Mouse (Mus musculus) heart, postnatal 0 days (tissue): ENCODE measurements around the gene Myof. TPM values are rescaled to one million over a fixed set of nuclear protein-coding genes. Genes with fewer than 3 reads are reported as not detected.

Experiments used
- ATAC-seq: fragments of 200-750 bp; cut with Nextera tagmentation; 2 replicates; pipeline ENCODE4 v1.8.0; 2017; ENCODE audit warnings: low read depth, moderate number of reproducible peaks, moderate library complexity; ENCODE audit not compliant: insufficient read depth
- DNase-seq: peaks from one replicate; pipeline ENCODE4 v3.0.0-alpha.2; 2016; ENCODE audit warnings: low spot score
- H3K27ac ChIP-seq: fragments of 300-500 bp; sonication (generic); 2 replicates; pipeline ENCODE4 v1.5.1; 2014; ENCODE audit warnings: low read depth, mild to moderate bottlenecking
- H3K27me3 ChIP-seq: fragments of 300-500 bp; sonication (generic); 2 replicates; pipeline ENCODE4 v1.6.1; 2014; ENCODE audit warnings: low read length, mixed read lengths; ENCODE audit not compliant: control insufficient read depth, insufficient read depth
- H3K36me3 ChIP-seq: fragments of 300-500 bp; sonication (generic); replicated peaks from 2 replicates; pipeline ENCODE4 v1.6.1; 2014; ENCODE audit warnings: low read length, mixed read lengths; ENCODE audit not compliant: control insufficient read depth, insufficient read depth
- H3K4me1 ChIP-seq: fragments of 300-500 bp; sonication (generic); 2 replicates; pipeline ENCODE4 v1.6.1; 2014; ENCODE audit warnings: antibody characterized with exemption; ENCODE audit not compliant: control insufficient read depth, insufficient read depth
- H3K4me2 ChIP-seq: fragments of 300-500 bp; sonication (generic); 2 replicates; pipeline ENCODE4 v1.6.1; 2014; ENCODE audit warnings: low read depth, mild to moderate bottlenecking, low read length, moderate library complexity
- H3K4me3 ChIP-seq: fragments of 300-500 bp; sonication (generic); 2 replicates; pipeline ENCODE4 v1.5.1; 2014; ENCODE audit warnings: low read depth, low read length
- H3K9ac ChIP-seq: fragments of 300-500 bp; sonication (generic); replicated peaks from 2 replicates; pipeline ENCODE4 v1.6.1; 2014; ENCODE audit warnings: low read depth, low read length, mixed read lengths
- H3K9me3 ChIP-seq: fragments of 300-500 bp; sonication (generic); replicated peaks from 2 replicates; pipeline ENCODE4 v1.6.1; 2016; ENCODE audit warnings: low read length; ENCODE audit not compliant: control insufficient read depth
- CTCF ChIP-seq: IDR thresholded peaks from 2 replicates; pipeline ENCODE4 v1.5.1; 2016; ENCODE audit warnings: antibody characterized with exemption, control low read depth, low read depth
- EP300 ChIP-seq: IDR thresholded peaks from 2 replicates; pipeline ENCODE4 v1.6.1; 2016; ENCODE audit warnings: antibody characterized with exemption, low read depth
- WGBS: fragments of 180-500 bp; shearing (Covaris S2); extraction: QIAGEN DNeasy Blood & Tissue Kit; methylation state at CpG from one replicate; pipeline ENCODE4 v1.1.7; 2014; 5-methylcytosine and 5-hydroxymethylcytosine counted together
- polyA plus RNA-seq: library from polyadenylated mRNA; unstranded; fragments of >200 nt; fragmentation: Nextera tagmentation; extraction: Ambion mirVana; gene quantifications from 2 replicates; pipeline ENCODE4 v1.2.1, GENCODE M21; 2015
- total RNA-seq: library from RNA; depleted of rRNA; stranded (reverse); fragments of >200 nt; gene quantifications from 2 replicates; pipeline ENCODE4 v1.2.3, GENCODE M21; 2014; ENCODE audit warnings: low replicate concordance

Myof gene
- total and polyA plus RNA-seq, 2 experiments from 2014 or later: 2.8 to 9.5 TPM

DNA sequence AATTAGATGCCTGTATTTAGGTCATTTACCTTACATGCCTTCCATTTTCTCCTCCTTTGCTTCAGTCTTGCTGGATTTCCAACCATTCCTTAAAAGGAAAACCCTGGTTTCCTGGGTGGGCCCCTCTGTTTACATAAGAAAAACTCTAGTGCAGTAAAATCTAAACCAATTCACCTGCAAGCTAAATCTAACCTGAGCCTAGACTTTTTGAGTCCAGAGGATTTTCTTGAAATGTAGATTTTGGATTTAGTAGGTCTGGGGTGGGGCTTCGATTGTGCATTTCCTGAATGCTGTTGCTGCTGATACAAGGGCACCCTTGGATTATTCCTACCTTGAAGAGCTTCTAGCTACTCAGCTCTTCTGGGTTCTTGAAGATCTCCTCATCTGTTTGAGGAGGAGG lies 20.7 kb upstream of the Myof start:
- ATAC-seq: no peak
- H3K27me3 ChIP-seq: no peaks in the 10 kb centered on the region
- H3K27ac ChIP-seq: no peak overlapping the region
- TF ChIP-seq EP300 (no peak), CTCF (no peak)
- WGBS: 96% methylated on average over 1 of the region's 1 CpGs
- H3K4me2 ChIP-seq: no peak overlapping the region
- no peaks in the 10 kb centered on the region for H3K4me1 ChIP-seq
- H3K36me3 ChIP-seq: peaks cover 59% of the 10 kb centered on the region
- H3K9me3 ChIP-seq: no peaks in the 10 kb centered on the region
- no peak overlapping the region for H3K4me3 ChIP-seq
- no peak overlapping the region for H3K9ac ChIP-seq
- DNase-seq: no peak

DNA sequence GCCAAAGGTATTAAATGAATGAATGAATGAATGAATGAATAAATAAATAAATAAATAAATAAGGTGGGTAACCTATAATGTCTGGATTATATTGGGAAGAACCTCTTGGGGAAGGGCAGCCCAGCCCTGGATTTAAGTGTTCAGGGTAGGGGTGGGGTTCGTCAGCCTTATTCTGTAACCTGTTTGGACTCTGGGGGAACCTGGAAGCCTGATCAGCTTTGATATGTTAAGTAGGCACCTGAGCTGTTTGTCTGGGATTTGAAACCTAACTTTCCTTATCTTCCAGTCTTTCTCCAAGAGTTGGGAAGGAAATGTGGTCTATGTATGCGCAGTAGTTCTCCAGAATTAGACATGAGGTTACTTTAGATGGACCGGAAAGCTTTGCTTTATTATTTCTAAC lies 19.8 kb upstream of the Myof start:
- no peak overlapping the region for H3K27ac ChIP-seq
- no peaks in the 10 kb centered on the region for H3K27me3 ChIP-seq
- DNase-seq: no peak
- no peak for ATAC-seq
- no peak overlapping the region for H3K9ac ChIP-seq
- no peaks in the 10 kb centered on the region for H3K9me3 ChIP-seq
- no peak for TF ChIP-seq EP300
- TF ChIP-seq CTCF: no peak
- WGBS: 93% methylated on average over 3 of the region's 3 CpGs
- H3K4me1 ChIP-seq: no peaks in the 10 kb centered on the region
- H3K36me3 ChIP-seq: peaks cover 55% of the 10 kb centered on the region
- H3K4me3 ChIP-seq: no peak overlapping the region
- H3K4me2 ChIP-seq: no peak overlapping the region

DNA sequence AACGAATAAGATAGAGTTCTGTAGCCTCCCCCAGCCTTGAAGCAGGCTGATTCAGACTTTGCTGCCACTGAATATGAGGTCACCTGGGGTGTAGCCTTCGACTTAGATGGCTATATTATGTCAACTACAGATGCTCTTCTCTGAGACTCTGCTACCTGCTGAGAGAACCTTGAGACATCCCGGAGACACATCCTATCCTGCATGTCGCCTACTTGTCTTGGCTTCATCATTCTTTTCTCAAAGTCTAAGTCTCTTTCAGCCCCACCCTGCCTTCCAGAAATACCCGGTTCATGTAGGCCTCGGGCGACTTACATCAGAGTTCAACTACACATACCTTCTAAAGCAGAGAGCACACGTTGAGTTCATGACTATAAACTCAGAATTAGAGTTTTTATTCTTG lies 13.6 kb upstream of the Myof start:
- WGBS: 83% methylated on average over 8 of the region's 8 CpGs

DNA sequence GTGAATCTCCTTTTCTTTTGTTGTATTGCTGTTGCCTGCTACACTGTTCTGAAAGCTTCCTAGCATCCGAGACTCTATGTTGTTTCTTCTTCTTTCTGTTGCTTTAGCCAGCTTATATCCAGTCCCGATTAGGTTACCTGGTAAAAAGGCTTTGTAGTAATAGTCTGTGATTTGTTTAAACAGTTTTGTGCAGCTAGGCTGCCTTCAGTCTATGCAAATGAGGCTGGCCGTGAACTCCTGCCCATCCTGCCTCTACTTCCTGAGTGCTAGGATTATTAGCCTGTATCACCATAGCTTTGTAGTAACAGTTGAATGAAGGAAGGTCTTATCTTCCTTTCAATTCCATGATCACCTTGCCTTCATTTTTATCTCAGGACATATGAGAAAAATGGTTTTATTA lies 12.9 kb upstream of the Myof start:
- ATAC-seq (no peak), DNase-seq (no peak)
- H3K4me2 ChIP-seq: peak overlapping the region; percentile 94; the same call in 1 of the 2 replicates
- WGBS: 66% methylated on average over 3 of the region's 3 CpGs
- no peak overlapping the region for H3K27ac ChIP-seq
- H3K4me1 ChIP-seq: peaks cover 9% of the 10 kb centered on the region; the same call in 1 of the 2 replicates
- peak overlapping the region; percentile 83; the same call in 1 of the 2 replicates for H3K4me3 ChIP-seq
- no peaks in the 10 kb centered on the region for H3K27me3 ChIP-seq
- peaks cover 39% of the 10 kb centered on the region for H3K36me3 ChIP-seq
- no peaks in the 10 kb centered on the region for H3K9me3 ChIP-seq
- TF ChIP-seq EP300 (no peak), CTCF (no peak)
- no peak overlapping the region for H3K9ac ChIP-seq

More for the DNA sequence above, 13.6 kb upstream of the Myof start:
- no peak overlapping the region for H3K4me2 ChIP-seq
- TF ChIP-seq CTCF (no peak), EP300 (no peak)
- peaks cover 40% of the 10 kb centered on the region for H3K36me3 ChIP-seq
- ATAC-seq (no peak), DNase-seq (no peak)
- no peak overlapping the region for H3K9ac ChIP-seq
- no peaks in the 10 kb centered on the region for H3K27me3 ChIP-seq
- no peaks in the 10 kb centered on the region for H3K9me3 ChIP-seq
- H3K27ac ChIP-seq: no peak overlapping the region
- H3K4me1 ChIP-seq: peaks cover 9% of the 10 kb centered on the region; the same call in 1 of the 2 replicates
- H3K4me3 ChIP-seq: no peak overlapping the region

DNA sequence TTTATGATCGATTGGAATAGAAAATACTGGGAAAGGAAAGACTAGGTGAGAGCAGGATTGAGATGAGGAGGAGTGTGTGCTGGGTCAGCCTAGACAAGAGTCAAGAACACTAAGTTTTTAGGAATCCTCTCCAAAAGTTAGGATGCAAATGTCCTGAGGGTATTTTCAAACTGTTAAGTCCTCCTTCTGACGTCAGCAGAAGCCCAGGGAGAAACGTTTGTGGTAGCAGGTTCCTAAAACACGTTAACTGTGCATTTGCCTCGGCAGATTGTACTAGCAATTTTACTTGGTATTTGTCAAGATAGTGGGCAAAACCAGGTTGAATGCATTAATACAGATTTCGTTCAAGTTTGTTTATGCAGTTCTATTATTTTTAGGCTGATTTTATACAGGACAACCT lies 12.4 kb upstream of the Myof start:
- Histone ChIP-seq H3K9me3 (no peaks in the 10 kb centered on the region), H3K36me3 (peaks cover 34% of the 10 kb centered on the region), H3K9ac (peak overlapping the region; percentile 63; the same call in 1 of the 2 replicates), H3K4me1 (peaks cover 9% of the 10 kb centered on the region; the same call in 1 of the 2 replicates), H3K27me3 (no peaks in the 10 kb centered on the region), H3K4me3 (peak overlapping the region; percentile 83), H3K27ac (no peak overlapping the region), H3K4me2 (peak overlapping the region; percentile 94)
- no peak for TF ChIP-seq EP300
- TF ChIP-seq CTCF: no peak
- 16% methylated on average over 6 of the region's 6 CpGs for WGBS
- DNase-seq (no peak), ATAC-seq (no peak)

DNA sequence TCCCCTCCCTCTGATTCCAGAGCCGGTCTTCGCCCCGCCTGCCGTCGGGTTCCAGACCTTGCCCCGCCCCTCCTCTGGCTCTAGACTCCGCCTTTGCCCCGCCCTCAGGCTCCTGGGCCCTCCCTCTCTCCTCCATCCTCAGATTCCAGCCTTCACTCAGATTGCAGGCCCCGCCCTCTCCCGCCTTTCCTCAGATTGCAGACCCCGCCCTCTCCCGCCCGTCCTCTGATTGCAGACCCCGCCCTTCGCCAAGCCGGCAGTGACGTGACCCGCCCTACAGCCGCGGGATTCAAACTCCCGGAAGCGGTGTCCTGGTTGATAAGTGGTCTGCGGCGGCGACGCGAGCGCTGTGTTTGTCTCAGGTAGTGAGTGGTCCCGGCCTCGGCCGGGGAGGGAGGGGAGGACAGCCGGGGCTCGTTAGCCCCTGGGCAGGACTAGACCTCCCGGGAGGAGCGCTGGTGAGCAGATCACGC lies 11.4 kb upstream of the Myof start, which contains the start of gene Cep55:
TSS of gene Cep55 (plus strand) at position 292 of the 473 bp plus-strand sequence.
- TF ChIP-seq EP300 (no peak), CTCF (no peak)
- WGBS: under 1% methylated on average over 33 of the region's 36 CpGs
- no peaks in the 10 kb centered on the region for H3K9me3 ChIP-seq
- ATAC-seq (peak; percentile 97), DNase-seq (peak; percentile 99)
- peak within 1 kb of the TSS; percentile 63 for H3K9ac ChIP-seq
- H3K36me3 ChIP-seq: peaks cover 23% of the 10 kb centered on the region
- no peaks in the 10 kb centered on the region for H3K27me3 ChIP-seq
- H3K4me3 ChIP-seq: peak within 1 kb of the TSS; percentile 83
- peaks cover 9% of the 10 kb centered on the region; the same call in 1 of the 2 replicates for H3K4me1 ChIP-seq
- H3K4me2 ChIP-seq: peak within 1 kb of the TSS; percentile 94
- H3K27ac ChIP-seq: peak within 1 kb of the TSS; percentile 36; the same call in 1 of the 2 replicates
